Mouse (Mus musculus): ENCODE data around the gene Col27a1. TPM values are rescaled to one million over a fixed set of nuclear protein-coding genes. Genes with fewer than 3 reads are reported as not detected.
A peak's percentile ranks its signal among the peaks of the same experiment; 100 is the strongest.

Gene Col27a1
- polyA plus RNA-seq, 1 experiment from 2014 or later: 23.6 TPM

- Histone ChIP-seq H3K27me3 (ENCODE audit: control insufficient read depth, insufficient read depth, low read length) (no peaks in the 10 kb centered on the region), H3K9ac (replicated peaks; ENCODE audit: low read depth, low read length) (no peak overlapping the region), H3K27ac (ENCODE audit: low read length) (no peak overlapping the region), H3K9me3 (ENCODE audit: control insufficient read depth, low read depth, low read length) (no peaks in the 10 kb centered on the region), H3K4me1 (ENCODE audit: control insufficient read depth, insufficient read depth, low read length) (no peaks in the 10 kb centered on the region), H3K4me3 (ENCODE audit: low read depth, low read length) (no peak overlapping the region), H3K4me2 (replicated peaks; ENCODE audit: low read depth, low read length) (no peak overlapping the region), H3K36me3 (ENCODE audit: control insufficient read depth, insufficient read depth, low read length) (no peaks in the 10 kb centered on the region; the same call in 1 of the 2 replicates)
- no peak for ATAC-seq (ENCODE audit: insufficient number of reproducible peaks, insufficient read depth, low FRiP score, low read depth)
- 68% methylated on average over 3 of the region's 3 CpGs for WGBS
Observed at GRCm38 (mm10) chr4:63338414-63339076, 124.7 kb downstream of the Col27a1 start.

DNA sequence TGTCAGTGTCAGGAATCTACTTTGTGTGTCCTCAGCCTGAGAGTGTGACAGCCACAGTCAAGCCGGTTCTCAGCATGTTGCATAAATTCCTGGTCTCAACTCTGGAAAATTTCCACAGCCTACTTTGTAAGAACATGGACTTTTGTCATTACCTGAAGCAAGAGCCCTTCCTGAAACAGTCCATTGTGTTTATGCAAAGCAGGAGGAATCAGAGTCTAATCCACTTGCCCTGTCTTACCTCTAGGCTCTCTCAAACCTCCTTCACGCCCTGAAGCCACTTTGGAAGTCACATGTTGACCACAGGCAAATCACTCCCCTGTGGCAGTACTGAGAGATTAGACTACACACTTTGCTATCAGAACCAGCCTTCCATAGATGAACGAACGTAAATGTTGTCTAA is 128.7 kb downstream of the Col27a1 start:
- no peak for ATAC-seq (ENCODE audit: insufficient number of reproducible peaks, insufficient read depth, low FRiP score, low read depth)
- Histone ChIP-seq H3K9me3 (ENCODE audit: control insufficient read depth, low read depth, low read length) (no peaks in the 10 kb centered on the region), H3K4me1 (ENCODE audit: control insufficient read depth, insufficient read depth, low read length) (no peaks in the 10 kb centered on the region), H3K27ac (ENCODE audit: low read length) (no peak overlapping the region), H3K9ac (replicated peaks; ENCODE audit: low read depth, low read length) (no peak overlapping the region), H3K36me3 (ENCODE audit: control insufficient read depth, insufficient read depth, low read length) (no peaks in the 10 kb centered on the region), H3K27me3 (ENCODE audit: control insufficient read depth, insufficient read depth, low read length) (no peaks in the 10 kb centered on the region), H3K4me2 (replicated peaks; ENCODE audit: low read depth, low read length) (no peak overlapping the region), H3K4me3 (ENCODE audit: low read depth, low read length) (no peak overlapping the region)
- WGBS: 66% methylated on average over 4 of the region's 4 CpGs

DNA sequence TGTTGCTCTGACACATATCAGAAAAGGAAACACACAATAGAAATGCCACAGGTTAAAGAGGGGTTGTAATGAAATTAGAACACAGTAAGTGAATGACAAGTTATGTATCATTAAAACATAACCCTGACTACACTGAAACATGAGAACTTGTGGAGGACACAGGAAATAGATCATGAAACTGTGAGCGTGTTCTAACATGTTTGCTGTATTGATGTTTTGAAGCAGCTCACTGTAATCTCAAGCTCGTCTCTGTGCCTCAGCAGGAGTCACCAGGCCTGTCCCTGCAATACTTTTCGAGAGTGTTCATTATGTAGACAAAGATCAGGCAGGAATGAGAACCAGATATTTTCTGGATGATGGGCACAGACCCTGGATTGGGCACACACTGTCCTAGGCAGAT is 129.8 kb downstream of the Col27a1 start:
- Histone ChIP-seq H3K27me3 (ENCODE audit: control insufficient read depth, insufficient read depth, low read length) (no peaks in the 10 kb centered on the region), H3K9ac (replicated peaks; ENCODE audit: low read depth, low read length) (no peak overlapping the region), H3K36me3 (ENCODE audit: control insufficient read depth, insufficient read depth, low read length) (no peaks in the 10 kb centered on the region), H3K9me3 (ENCODE audit: control insufficient read depth, low read depth, low read length) (no peaks in the 10 kb centered on the region), H3K4me1 (ENCODE audit: control insufficient read depth, insufficient read depth, low read length) (no peaks in the 10 kb centered on the region), H3K4me3 (ENCODE audit: low read depth, low read length) (no peak overlapping the region), H3K27ac (ENCODE audit: low read length) (no peak overlapping the region), H3K4me2 (replicated peaks; ENCODE audit: low read depth, low read length) (no peak overlapping the region)
- 57% methylated on average over 3 of the region's 3 CpGs for WGBS
- no peak for ATAC-seq (ENCODE audit: insufficient number of reproducible peaks, insufficient read depth, low FRiP score, low read depth)

DNA sequence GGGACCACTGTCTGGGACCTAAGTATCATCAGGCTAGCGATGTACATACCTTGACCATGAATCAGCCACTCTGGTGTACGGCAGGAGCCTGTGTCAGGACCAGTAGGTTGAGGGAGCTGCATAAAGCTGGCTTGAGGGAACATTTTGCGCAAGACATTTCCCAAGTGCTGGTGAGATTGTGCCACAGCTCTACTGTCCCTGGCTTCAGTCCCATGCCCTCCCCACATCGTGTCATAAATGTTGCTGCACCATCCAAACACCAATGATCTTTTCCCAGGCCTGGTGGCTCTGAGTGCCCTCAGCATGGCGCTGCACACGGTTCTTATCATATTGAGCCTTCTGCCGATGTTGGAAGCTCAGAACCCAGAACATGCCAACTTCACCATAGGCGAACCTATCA is 130.5 kb downstream of the Col27a1 start, which contains the start of gene Orm1:
Gene Orm1, plus strand, starts transcription at position 266 of the 400 bp plus-strand sequence.
- no peaks in the 10 kb centered on the region for H3K27me3 ChIP-seq (ENCODE audit: control insufficient read depth, insufficient read depth, low read length)
- no peak within 1 kb of the TSS for H3K9ac ChIP-seq (replicated peaks; ENCODE audit: low read depth, low read length)
- no peaks in the 10 kb centered on the region for H3K9me3 ChIP-seq (ENCODE audit: control insufficient read depth, low read depth, low read length)
- WGBS: 79% methylated on average over 8 of the region's 8 CpGs
- H3K36me3 ChIP-seq (ENCODE audit: control insufficient read depth, insufficient read depth, low read length): no peaks in the 10 kb centered on the region
- no peak for ATAC-seq (ENCODE audit: insufficient number of reproducible peaks, insufficient read depth, low FRiP score, low read depth)
- H3K4me3 ChIP-seq (ENCODE audit: low read depth, low read length): no peak within 1 kb of the TSS
- H3K4me1 ChIP-seq (ENCODE audit: control insufficient read depth, insufficient read depth, low read length): no peaks in the 10 kb centered on the region
- 0 out of 2 replicates have a peak within 1 kb of the TSS, but pooled peaks have one; percentile 4 for H3K27ac ChIP-seq (ENCODE audit: low read length)
- H3K4me2 ChIP-seq (replicated peaks; ENCODE audit: low read depth, low read length): no peak within 1 kb of the TSS

DNA sequence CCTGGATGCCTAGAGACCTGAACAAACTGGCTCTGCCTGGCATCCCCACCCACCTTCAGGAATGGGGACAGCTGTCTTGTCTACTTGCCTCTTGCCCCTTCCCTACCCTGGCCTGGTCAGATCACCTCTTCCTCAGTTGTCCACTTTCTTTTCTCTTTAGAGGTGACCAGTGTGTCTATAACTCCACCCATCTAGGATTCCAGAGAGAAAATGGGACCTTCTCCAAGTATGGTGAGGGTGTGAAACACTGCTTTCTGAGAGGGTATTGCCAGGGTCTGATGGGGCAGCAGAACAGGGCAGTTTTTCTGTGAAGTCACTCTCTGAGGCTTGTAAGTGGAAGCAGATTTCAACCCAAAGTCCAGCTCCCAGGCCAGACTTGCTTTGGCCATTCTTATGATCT is 131.5 kb downstream of the Col27a1 start:
- Histone ChIP-seq H3K9ac (replicated peaks; ENCODE audit: low read depth, low read length) (no peak overlapping the region), H3K27me3 (ENCODE audit: control insufficient read depth, insufficient read depth, low read length) (no peaks in the 10 kb centered on the region), H3K4me2 (replicated peaks; ENCODE audit: low read depth, low read length) (no peak overlapping the region), H3K4me1 (ENCODE audit: control insufficient read depth, insufficient read depth, low read length) (no peaks in the 10 kb centered on the region), H3K27ac (ENCODE audit: low read length) (0 out of 2 replicates have a peak overlapping the region, but pooled peaks have one; percentile 4), H3K9me3 (ENCODE audit: control insufficient read depth, low read depth, low read length) (no peaks in the 10 kb centered on the region), H3K4me3 (ENCODE audit: low read depth, low read length) (no peak overlapping the region), H3K36me3 (ENCODE audit: control insufficient read depth, insufficient read depth, low read length) (no peaks in the 10 kb centered on the region)
- ATAC-seq (ENCODE audit: insufficient number of reproducible peaks, insufficient read depth, low FRiP score, low read depth): peak; percentile 24; the same call in 1 of the 2 replicates

DNA sequence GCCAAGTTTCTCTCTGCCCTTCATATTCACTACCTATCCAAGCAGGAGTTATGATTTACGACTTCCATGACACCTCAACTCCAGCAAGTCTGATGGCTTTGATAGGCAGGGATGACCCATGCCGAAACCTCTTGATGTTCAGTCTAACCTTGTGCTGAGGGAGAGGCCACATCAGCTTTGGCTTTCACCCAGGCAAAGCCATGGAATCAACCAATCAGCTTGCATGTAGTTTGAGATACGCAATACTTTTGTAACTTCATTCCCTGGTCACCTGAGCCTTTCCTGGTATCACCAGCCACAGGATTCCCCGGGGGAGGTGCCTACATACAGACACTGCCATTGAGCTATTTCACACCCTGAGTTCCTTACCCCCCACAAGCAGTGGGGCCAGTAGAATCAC is 132.9 kb downstream of the Col27a1 start:
- no peaks in the 10 kb centered on the region for H3K36me3 ChIP-seq (ENCODE audit: control insufficient read depth, insufficient read depth, low read length)
- H3K4me2 ChIP-seq (replicated peaks; ENCODE audit: low read depth, low read length): no peak overlapping the region
- H3K4me3 ChIP-seq (ENCODE audit: low read depth, low read length): no peak overlapping the region
- 81% methylated on average over 4 of the region's 4 CpGs for WGBS
- no peak for ATAC-seq (ENCODE audit: insufficient number of reproducible peaks, insufficient read depth, low FRiP score, low read depth)
- H3K4me1 ChIP-seq (ENCODE audit: control insufficient read depth, insufficient read depth, low read length): no peaks in the 10 kb centered on the region
- no peaks in the 10 kb centered on the region for H3K27me3 ChIP-seq (ENCODE audit: control insufficient read depth, insufficient read depth, low read length)
- no peaks in the 10 kb centered on the region for H3K9me3 ChIP-seq (ENCODE audit: control insufficient read depth, low read depth, low read length)
- no peak overlapping the region for H3K27ac ChIP-seq (ENCODE audit: low read length)
- no peak overlapping the region for H3K9ac ChIP-seq (replicated peaks; ENCODE audit: low read depth, low read length)

GRCm38 (mm10) chr4:63348524-63348923 is 134.7 kb downstream of the Col27a1 start:
- Histone ChIP-seq H3K27ac (ENCODE audit: low read length) (no peak overlapping the region), H3K9ac (replicated peaks; ENCODE audit: low read depth, low read length) (no peak overlapping the region), H3K4me2 (replicated peaks; ENCODE audit: low read depth, low read length) (no peak overlapping the region), H3K36me3 (ENCODE audit: control insufficient read depth, insufficient read depth, low read length) (no peaks in the 10 kb centered on the region), H3K4me3 (ENCODE audit: low read depth, low read length) (no peak overlapping the region), H3K27me3 (ENCODE audit: control insufficient read depth, insufficient read depth, low read length) (no peaks in the 10 kb centered on the region), H3K9me3 (ENCODE audit: control insufficient read depth, low read depth, low read length) (no peaks in the 10 kb centered on the region), H3K4me1 (ENCODE audit: control insufficient read depth, insufficient read depth, low read length) (no peaks in the 10 kb centered on the region)
- WGBS: 72% methylated on average over 6 of the region's 6 CpGs
- no peak for ATAC-seq (ENCODE audit: insufficient number of reproducible peaks, insufficient read depth, low FRiP score, low read depth)

- Histone ChIP-seq H3K9ac (replicated peaks; ENCODE audit: low read depth, low read length) (no peak within 1 kb of the TSS), H3K9me3 (ENCODE audit: control insufficient read depth, low read depth, low read length) (no peaks in the 10 kb centered on the region), H3K4me2 (replicated peaks; ENCODE audit: low read depth, low read length) (no peak within 1 kb of the TSS), H3K4me1 (ENCODE audit: control insufficient read depth, insufficient read depth, low read length) (no peaks in the 10 kb centered on the region), H3K4me3 (ENCODE audit: low read depth, low read length) (no peak within 1 kb of the TSS), H3K27me3 (ENCODE audit: control insufficient read depth, insufficient read depth, low read length) (no peaks in the 10 kb centered on the region), H3K27ac (ENCODE audit: low read length) (no peak within 1 kb of the TSS), H3K36me3 (ENCODE audit: control insufficient read depth, insufficient read depth, low read length) (no peaks in the 10 kb centered on the region)
- 92% methylated on average over 4 of the region's 4 CpGs for WGBS
- ATAC-seq (ENCODE audit: insufficient number of reproducible peaks, insufficient read depth, low FRiP score, low read depth): no peak
Observed at GRCm38 (mm10) chr4:63355877-63356665, 142.3 kb downstream of the Col27a1 start, which contains the start of gene Orm3. Gene Orm3, plus strand, starts transcription at chr4:63356162.
